Mouse (Mus musculus) forebrain, embryonic 13.5 days (tissue): Measurements from ENCODE around the gene Lyrm9. TPM values are rescaled to one million over a fixed set of nuclear protein-coding genes. Genes with fewer than 3 reads are reported as not detected.

Experiments used
- ATAC-seq: fragments of 200-750 bp; cut with Nextera tagmentation; 2 replicates; pipeline ENCODE4 v1.8.0; 2017
- H3K27ac ChIP-seq: fragments of 300-500 bp; sonication (generic); 2 replicates; pipeline ENCODE4 v1.5.1; 2015; ENCODE audit warnings: inconsistent platforms, mild to moderate bottlenecking, moderate library complexity
- H3K27me3 ChIP-seq: fragments of 300-500 bp; sonication (generic); 2 replicates; pipeline ENCODE4 v1.6.1; 2015; ENCODE audit warnings: mild to moderate bottlenecking, inconsistent platforms
- H3K36me3 ChIP-seq: fragments of 300-500 bp; sonication (generic); 2 replicates; pipeline ENCODE4 v1.6.1; 2015; ENCODE audit warnings: mild to moderate bottlenecking, inconsistent platforms; ENCODE audit not compliant: poor library complexity, severe bottlenecking
- H3K4me1 ChIP-seq: fragments of 300-500 bp; sonication (generic); 2 replicates; pipeline ENCODE4 v1.6.1; 2015; ENCODE audit warnings: inconsistent platforms
- H3K4me2 ChIP-seq: fragments of 300-500 bp; sonication (generic); 2 replicates; pipeline ENCODE4 v1.6.1; 2015; ENCODE audit warnings: inconsistent platforms, mild to moderate bottlenecking, moderate library complexity
- H3K4me3 ChIP-seq: fragments of 300-500 bp; sonication (generic); 2 replicates; pipeline ENCODE4 v1.5.1; 2015; ENCODE audit warnings: mild to moderate bottlenecking, inconsistent platforms
- H3K9ac ChIP-seq: fragments of 300-500 bp; sonication (generic); 2 replicates; pipeline ENCODE4 v1.6.1; 2015; ENCODE audit warnings: mild to moderate bottlenecking, inconsistent platforms
- H3K9me3 ChIP-seq: fragments of 300-500 bp; sonication (generic); replicated peaks from 2 replicates; pipeline ENCODE4 v1.6.1; 2016; ENCODE audit warnings: inconsistent platforms
- WGBS: fragments of 180-500 bp; shearing (Covaris S2); methylation state at CpG from one replicate; pipeline ENCODE4 v1.1.7; 2015; 5-methylcytosine and 5-hydroxymethylcytosine counted together
- polyA plus RNA-seq: library from polyadenylated mRNA; unstranded; fragments of >200 nt; fragmentation: Nextera tagmentation; extraction: Ambion mirVana; gene quantifications from 2 replicates; pipeline ENCODE4 v1.2.1, GENCODE M21; 2015

The Lyrm9 gene
- polyA plus RNA-seq: 24.2 and 25.2 TPM in 2 replicates

DNA sequence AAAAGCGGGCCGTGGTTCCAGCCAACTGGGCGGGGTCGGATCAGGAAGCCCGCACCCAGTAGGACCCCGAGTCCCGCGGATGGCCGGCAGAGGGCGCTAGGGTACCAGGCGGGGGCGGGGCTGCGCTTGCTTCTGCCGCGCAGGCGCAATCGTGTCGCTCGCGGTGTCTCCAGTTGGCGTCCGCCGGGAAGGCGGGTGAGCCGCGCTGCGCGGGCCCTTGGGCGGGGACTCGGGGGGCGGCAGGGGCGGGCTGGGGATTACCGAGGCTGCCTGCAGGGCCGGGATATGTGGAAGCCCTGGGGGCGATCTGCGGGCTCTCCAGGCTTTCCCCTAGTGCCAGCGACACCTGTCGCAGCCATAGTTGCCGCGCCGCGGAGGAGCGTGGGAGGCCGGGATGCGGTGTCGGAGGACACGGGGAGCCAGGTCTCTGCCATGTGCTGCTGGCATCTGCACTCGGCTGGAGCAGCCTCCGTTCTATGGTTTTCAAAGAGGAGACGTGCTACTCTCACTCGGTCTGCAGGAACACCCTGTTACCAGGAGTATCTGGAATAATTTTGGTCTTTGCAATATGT is at the start of gene Lyrm9:
TSS of gene Lyrm9 (plus strand) at position 143 of the 572 bp plus-strand sequence.
- Histone ChIP-seq H3K4me1 (peaks cover 37% of the 10 kb centered on the region), H3K9ac (peak within 1 kb of the TSS; percentile 77), H3K4me3 (peak within 1 kb of the TSS; percentile 57), H3K27ac (peak within 1 kb of the TSS; percentile 74), H3K4me2 (peak within 1 kb of the TSS; percentile 65), H3K9me3 (no peaks in the 10 kb centered on the region), H3K27me3 (no peaks in the 10 kb centered on the region), H3K36me3 (no peaks in the 10 kb centered on the region)
- peak; percentile 84 for ATAC-seq
- WGBS: under 1% methylated on average over 50 of the region's 51 CpGs

DNA sequence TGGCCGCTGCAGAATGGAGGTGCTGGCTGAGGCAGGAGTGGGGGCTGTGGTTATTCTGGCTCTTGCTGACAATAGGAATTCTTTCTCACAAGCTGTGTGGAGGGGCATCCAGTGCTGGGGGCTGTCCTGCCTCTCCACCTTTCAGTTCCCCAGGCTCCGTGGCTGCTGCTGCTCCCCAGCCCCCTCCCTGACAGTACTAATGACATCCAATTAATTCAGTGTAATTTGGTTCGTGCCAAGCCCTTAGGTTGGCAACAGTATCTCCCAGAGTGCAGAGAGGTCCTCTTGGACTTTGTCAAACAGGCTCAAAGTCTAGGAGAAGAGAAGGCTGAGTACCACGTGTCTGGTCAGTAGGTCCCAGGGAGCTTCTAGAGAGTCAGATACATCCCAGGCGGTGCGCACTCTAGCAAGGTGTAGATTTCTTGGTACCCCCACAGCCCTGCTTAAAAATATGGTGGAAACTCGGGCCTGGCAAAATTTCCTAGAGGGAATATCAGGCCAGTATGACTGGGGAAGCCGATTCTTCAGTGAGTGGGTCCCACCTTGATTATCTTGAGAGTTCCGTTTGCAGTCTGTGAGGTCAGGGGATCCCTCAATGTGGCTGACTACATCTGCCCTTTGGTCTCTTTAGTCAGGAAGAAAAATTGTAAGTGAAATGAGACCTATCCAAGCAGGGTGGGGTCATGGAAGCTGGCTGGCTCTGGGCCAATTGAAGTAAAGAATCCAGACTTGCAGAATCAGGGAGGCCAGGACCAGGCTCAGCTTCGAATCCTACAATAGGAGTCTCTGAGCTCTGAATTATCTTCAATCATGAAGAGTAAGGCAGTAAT is 48.3 kb upstream of the Lyrm9 start:
- no peak overlapping the region for H3K4me3 ChIP-seq
- WGBS: 50% methylated on average over 10 of the region's 10 CpGs
- 0 out of 2 replicates have a peak, but pooled peaks cover 3% of the 10 kb centered on the region for H3K27me3 ChIP-seq
- no peak overlapping the region for H3K27ac ChIP-seq
- peak overlapping the region; percentile 6; the same call in 1 of the 2 replicates for H3K9ac ChIP-seq
- ATAC-seq: 0 out of 2 replicates have a peak, but pooled peaks have one; percentile 27
- no peak overlapping the region for H3K4me2 ChIP-seq
- no peaks in the 10 kb centered on the region for H3K36me3 ChIP-seq
- no peaks in the 10 kb centered on the region for H3K9me3 ChIP-seq
- H3K4me1 ChIP-seq: peaks cover 18% of the 10 kb centered on the region

DNA sequence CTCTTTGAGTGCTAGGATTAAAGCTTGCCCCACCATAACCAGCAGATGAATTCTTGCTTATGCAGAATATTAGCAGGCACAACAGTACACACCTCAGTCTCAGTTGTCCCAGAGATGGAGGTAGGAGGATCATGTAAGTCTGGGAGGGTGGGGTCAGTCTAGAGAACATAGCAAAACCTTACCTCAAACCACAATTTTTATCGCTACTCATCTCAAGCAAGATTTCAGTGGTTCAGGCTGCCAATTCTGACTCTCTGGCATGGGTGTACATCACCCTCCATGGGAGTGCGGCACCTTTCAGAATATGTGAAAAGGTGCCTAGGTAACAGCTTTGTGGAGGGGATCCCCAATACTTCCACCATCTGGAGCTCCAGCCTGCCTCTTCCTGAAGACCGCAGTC is 46.4 kb upstream of the Lyrm9 start:
- Histone ChIP-seq H3K27ac (no peak overlapping the region), H3K36me3 (no peaks in the 10 kb centered on the region), H3K4me2 (no peak overlapping the region), H3K9ac (no peak overlapping the region), H3K27me3 (0 out of 2 replicates have a peak, but pooled peaks cover 3% of the 10 kb centered on the region), H3K4me1 (peaks cover 25% of the 10 kb centered on the region), H3K9me3 (no peaks in the 10 kb centered on the region), H3K4me3 (no peak overlapping the region)
- 97% methylated on average over 3 of the region's 3 CpGs for WGBS
- no peak for ATAC-seq

DNA sequence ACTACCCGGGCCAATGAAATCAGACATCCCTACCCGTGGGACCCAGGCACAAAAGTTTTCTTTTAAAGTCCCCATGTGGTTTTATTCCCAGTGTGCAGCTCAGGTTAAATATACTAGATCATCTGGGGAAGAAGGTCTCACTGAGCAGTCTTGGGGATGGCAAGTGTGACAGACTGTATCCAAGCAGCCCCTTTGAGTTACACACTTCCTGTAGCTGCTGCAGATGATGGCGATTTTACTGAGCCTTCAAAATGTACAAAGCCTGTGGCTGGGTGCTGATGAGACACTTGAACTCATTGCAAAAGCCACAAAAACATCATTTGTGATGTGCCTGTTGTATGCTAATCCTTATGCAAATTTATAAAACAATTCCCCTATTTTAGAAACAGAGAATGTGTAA is 45.8 kb upstream of the Lyrm9 start:
- no peaks in the 10 kb centered on the region for H3K36me3 ChIP-seq
- no peak for ATAC-seq
- H3K4me1 ChIP-seq: peaks cover 30% of the 10 kb centered on the region
- H3K27ac ChIP-seq: no peak overlapping the region
- 0 out of 2 replicates have a peak, but pooled peaks cover 3% of the 10 kb centered on the region for H3K27me3 ChIP-seq
- H3K9me3 ChIP-seq: no peaks in the 10 kb centered on the region
- H3K4me2 ChIP-seq: no peak overlapping the region
- no peak overlapping the region for H3K4me3 ChIP-seq
- 87% methylated on average over 3 of the region's 3 CpGs for WGBS
- no peak overlapping the region for H3K9ac ChIP-seq

DNA sequence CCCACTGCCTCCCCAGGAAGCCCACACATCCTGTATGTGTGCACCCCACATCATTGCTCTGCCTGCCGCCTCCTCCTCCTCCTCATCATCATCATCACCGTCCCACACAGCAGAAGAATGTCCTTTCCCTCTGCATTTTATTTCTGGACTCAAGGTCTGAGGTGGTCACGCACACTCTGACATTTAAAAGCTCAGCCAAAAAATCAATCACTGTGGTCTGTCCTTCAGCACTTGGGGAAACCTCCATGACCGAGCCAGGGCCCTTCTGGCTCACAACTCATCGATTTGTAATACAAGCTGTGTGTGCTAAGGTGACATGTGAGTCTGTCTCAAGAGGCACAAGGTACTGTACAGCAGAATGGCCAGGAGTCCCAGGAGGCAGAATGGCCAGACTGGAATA is 44.1 kb upstream of the Lyrm9 start:
- H3K9me3 ChIP-seq: no peaks in the 10 kb centered on the region
- H3K4me1 ChIP-seq: peaks cover 39% of the 10 kb centered on the region
- H3K36me3 ChIP-seq: no peaks in the 10 kb centered on the region
- no peak overlapping the region for H3K4me2 ChIP-seq
- H3K4me3 ChIP-seq: no peak overlapping the region
- no peak for ATAC-seq
- no peak overlapping the region for H3K9ac ChIP-seq
- H3K27ac ChIP-seq: no peak overlapping the region
- WGBS: 88% methylated on average over 5 of the region's 5 CpGs
- H3K27me3 ChIP-seq: no peaks in the 10 kb centered on the region

DNA sequence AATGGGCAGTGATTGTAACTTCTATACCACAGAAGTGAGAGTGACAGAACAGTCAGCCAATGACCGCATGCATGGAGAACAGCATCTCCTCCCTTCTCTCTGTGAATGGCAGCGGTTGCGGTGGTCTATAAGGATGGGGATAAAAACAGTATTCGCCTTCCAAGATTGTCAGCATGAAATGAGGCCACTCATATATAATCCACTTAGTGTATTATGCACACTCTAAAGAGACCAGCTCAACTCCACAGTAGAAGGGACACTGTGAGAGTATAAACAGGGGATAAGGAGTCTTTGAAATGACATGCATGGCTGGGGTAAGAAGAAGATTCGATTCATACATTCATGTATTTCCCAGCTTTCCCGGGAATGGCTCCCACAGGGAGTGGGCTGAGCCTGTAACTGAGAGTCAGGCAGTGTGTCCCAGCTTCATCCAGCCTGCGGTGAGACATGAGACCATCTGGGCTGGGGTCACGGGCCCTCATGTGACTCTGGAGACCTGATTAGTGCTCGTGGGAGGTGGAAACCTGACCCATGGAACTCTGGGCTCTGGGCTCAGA is 43.5 kb upstream of the Lyrm9 start:
- H3K4me1 ChIP-seq: peaks cover 34% of the 10 kb centered on the region
- no peak overlapping the region for H3K27ac ChIP-seq
- no peak overlapping the region for H3K9ac ChIP-seq
- H3K4me3 ChIP-seq: no peak overlapping the region
- WGBS: 66% methylated on average over 9 of the region's 9 CpGs
- no peaks in the 10 kb centered on the region for H3K36me3 ChIP-seq
- H3K4me2 ChIP-seq: no peak overlapping the region
- H3K9me3 ChIP-seq: no peaks in the 10 kb centered on the region
- H3K27me3 ChIP-seq: no peaks in the 10 kb centered on the region
- no peak for ATAC-seq

DNA sequence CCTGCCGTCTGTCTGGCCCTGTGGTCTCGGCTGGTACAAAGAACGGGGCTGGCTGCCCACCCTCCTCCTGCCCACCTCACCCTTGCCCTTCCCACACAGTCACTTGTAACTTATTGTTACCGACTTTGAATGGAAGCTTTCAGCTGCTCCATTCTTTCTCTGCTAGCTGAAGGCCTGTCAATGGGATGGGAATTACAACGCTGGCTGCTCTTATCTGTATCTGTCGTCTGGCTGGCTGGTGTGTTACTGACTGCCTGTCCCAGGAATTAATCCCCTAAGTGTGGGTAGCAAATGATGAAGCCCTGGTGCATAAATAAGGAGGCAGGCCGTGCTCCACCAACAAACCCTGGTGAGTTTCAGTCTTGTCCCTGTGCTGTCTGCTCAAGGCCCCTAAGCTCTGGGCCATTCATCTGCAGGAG is 40.4 kb upstream of the Lyrm9 start:
- no peaks in the 10 kb centered on the region for H3K36me3 ChIP-seq
- no peak overlapping the region for H3K4me3 ChIP-seq
- H3K4me1 ChIP-seq: peaks cover 45% of the 10 kb centered on the region
- H3K27me3 ChIP-seq: no peaks in the 10 kb centered on the region
- peak overlapping the region; percentile 28 for H3K4me2 ChIP-seq
- H3K27ac ChIP-seq: peak overlapping the region; percentile 81
- peak; percentile 66 for ATAC-seq
- H3K9me3 ChIP-seq: no peaks in the 10 kb centered on the region
- no peak overlapping the region for H3K9ac ChIP-seq
- WGBS: 3% methylated on average over 7 of the region's 7 CpGs

DNA sequence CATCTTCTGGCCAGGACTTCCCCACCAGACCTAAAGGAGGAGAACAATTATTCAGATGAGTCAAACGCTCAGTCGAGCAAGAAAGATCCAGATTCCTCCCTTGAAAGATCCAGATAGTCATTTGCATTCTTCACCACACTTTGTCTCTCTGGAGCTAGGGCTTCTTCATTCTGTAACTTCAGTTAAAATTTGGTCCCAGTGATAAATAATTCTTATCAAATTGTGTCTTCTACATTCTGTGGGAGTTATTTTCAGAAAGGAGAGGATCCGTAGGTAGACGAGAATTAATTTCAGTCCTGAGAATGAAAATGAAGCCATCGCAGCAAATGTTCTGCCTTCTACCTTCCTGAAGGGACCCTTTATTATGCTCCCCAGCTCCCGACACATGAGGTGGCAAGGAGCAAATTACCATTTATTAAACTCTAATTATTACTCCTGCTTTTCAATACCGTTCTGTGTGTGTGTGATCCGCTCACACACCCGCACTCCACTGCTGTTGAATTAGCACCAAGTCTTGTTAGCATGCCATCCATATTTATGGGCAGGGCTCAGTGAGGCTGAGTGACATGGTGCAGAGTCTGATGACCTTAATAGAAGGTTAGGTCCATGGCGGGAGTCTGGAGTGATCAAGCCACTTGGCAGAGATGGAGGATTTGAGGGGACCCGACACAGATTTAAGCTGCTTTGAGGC is 36.9 kb upstream of the Lyrm9 start:
- 38% methylated on average over 11 of the region's 11 CpGs for WGBS

DNA sequence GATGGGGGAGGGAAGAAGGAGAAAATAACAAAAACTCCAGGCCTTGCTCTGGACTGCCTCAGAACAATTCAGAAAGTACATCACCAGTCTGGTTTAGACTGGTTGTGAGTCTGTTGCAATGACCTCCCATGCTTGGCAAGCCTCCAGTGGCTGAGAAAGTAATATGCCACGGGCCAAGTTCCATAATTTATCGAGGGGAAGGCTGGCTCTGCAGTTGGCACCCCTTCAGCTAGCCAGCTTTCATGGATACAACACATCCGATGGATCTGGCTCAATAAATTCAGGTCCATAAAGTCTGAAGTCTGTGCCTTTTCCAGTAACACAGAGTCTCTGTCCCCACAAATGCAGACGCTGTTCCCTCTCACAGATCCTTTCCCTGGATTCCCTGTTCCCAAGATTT is 34.8 kb upstream of the Lyrm9 start:
- Histone ChIP-seq H3K9ac (no peak overlapping the region), H3K27ac (peak overlapping the region; percentile 96), H3K9me3 (no peaks in the 10 kb centered on the region), H3K4me2 (peak overlapping the region; percentile 48), H3K36me3 (no peaks in the 10 kb centered on the region), H3K27me3 (no peaks in the 10 kb centered on the region), H3K4me3 (no peak overlapping the region), H3K4me1 (peaks cover 50% of the 10 kb centered on the region)
- 27% methylated on average over 4 of the region's 4 CpGs for WGBS
- peak; percentile 70 for ATAC-seq

More for the DNA sequence above, 36.9 kb upstream of the Lyrm9 start:
- Histone ChIP-seq H3K27me3 (no peaks in the 10 kb centered on the region), H3K27ac (peak overlapping the region; percentile 57), H3K4me1 (peaks cover 61% of the 10 kb centered on the region), H3K36me3 (no peaks in the 10 kb centered on the region), H3K4me3 (no peak overlapping the region), H3K9me3 (no peaks in the 10 kb centered on the region), H3K9ac (no peak overlapping the region), H3K4me2 (no peak overlapping the region)
- peak; percentile 22; the same call in 1 of the 2 replicates for ATAC-seq

DNA sequence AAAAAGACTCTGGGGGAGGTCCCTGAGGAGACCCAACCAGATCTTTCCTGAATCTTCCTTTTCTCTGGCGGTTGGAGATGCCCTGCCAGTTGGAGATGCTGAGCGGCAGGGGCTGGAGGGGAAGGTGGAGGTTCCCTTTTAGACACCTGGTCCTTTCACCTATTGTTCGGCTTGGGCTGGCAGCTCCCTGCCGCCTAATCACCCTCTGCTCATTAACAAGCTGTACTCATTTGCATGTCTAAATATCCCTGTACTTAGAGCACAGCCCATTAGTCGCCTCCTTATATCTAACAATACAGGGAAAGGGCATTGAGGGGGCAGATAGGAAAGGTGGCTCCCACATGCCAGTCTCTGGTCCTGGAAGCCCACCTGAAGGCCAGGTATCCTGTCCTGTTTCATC is 34.3 kb upstream of the Lyrm9 start:
- peak overlapping the region; percentile 96 for H3K27ac ChIP-seq
- H3K36me3 ChIP-seq: no peaks in the 10 kb centered on the region
- no peaks in the 10 kb centered on the region for H3K9me3 ChIP-seq
- ATAC-seq: peak; percentile 84
- peak overlapping the region; percentile 45; the same call in 1 of the 2 replicates for H3K9ac ChIP-seq
- H3K4me2 ChIP-seq: peak overlapping the region; percentile 48
- 9% methylated on average over 5 of the region's 5 CpGs for WGBS
- peaks cover 50% of the 10 kb centered on the region for H3K4me1 ChIP-seq
- no peaks in the 10 kb centered on the region for H3K27me3 ChIP-seq
- H3K4me3 ChIP-seq: no peak overlapping the region; the same call in 1 of the 2 replicates

DNA sequence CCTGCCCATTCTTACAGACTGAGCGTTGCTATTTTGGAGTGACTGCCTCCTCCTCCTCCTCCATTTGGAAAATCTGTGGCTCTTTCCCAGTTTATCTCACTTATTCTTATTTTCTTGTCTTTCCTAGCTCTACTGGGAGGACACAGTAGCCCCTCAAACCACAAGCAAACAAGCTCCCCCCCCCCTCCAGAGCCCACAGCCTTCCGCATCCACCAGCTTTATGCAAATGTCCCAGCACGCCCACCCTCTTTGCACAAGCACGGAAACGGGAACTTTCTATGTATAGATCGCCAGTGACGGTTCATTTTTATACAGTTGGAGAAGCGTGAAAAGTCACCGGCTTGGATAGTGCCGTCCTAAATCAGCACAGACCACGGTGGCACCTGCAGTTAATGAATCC is 33.9 kb upstream of the Lyrm9 start:
- Histone ChIP-seq H3K4me3 (no peak overlapping the region; the same call in 1 of the 2 replicates), H3K9me3 (no peaks in the 10 kb centered on the region), H3K4me1 (peaks cover 50% of the 10 kb centered on the region), H3K27me3 (no peaks in the 10 kb centered on the region), H3K9ac (peak overlapping the region; percentile 45; the same call in 1 of the 2 replicates), H3K27ac (peak overlapping the region; percentile 96), H3K36me3 (no peaks in the 10 kb centered on the region), H3K4me2 (peak overlapping the region; percentile 48)
- 11% methylated on average over 11 of the region's 11 CpGs for WGBS
- peak; percentile 25; the same call in 1 of the 2 replicates for ATAC-seq
